Mouse (Mus musculus) C2C12 (cell line): ENCODE results near the gene Rere.

Experiments
- CEBPB ChIP-seq: IDR thresholded peaks from one replicate; pipeline ENCODE4 v1.6.1; 2011; ENCODE audit warnings: low read depth, mild to moderate bottlenecking, control low read depth, moderate library complexity
- CTCF ChIP-seq: IDR thresholded peaks from one replicate; pipeline ENCODE4 v1.5.1; 2011; ENCODE audit not compliant: control insufficient read depth, insufficient read depth, insufficient read length
- FOSL1 ChIP-seq: IDR thresholded peaks from one replicate; pipeline ENCODE4 v1.8.0; 2011; ENCODE audit warnings: mild to moderate bottlenecking, low read length; ENCODE audit not compliant: poor library complexity, insufficient read depth, severe bottlenecking
- MAX ChIP-seq: IDR thresholded peaks from one replicate; pipeline ENCODE4 v1.6.1; 2011; ENCODE audit warnings: mild to moderate bottlenecking, control low read depth
- USF1 ChIP-seq: IDR thresholded peaks from one replicate; pipeline ENCODE4 v1.6.1; 2011; ENCODE audit warnings: low read depth, mild to moderate bottlenecking, control low read depth, moderate library complexity

- TF ChIP-seq CEBPB = no peak
- no peak for TF ChIP-seq CTCF
- no peak for TF ChIP-seq MAX
- TF ChIP-seq USF1 = no peak
- no peak for TF ChIP-seq FOSL1
Measured at GRCm38 (mm10) chr4:150456886-150457285, 175.4 kb downstream of the Rere start.
